Mouse (Mus musculus) kidney, postnatal 25 days (tissue): ENCODE measurements around the gene Tpm4.

Experiments
- DNase-seq, 2 experiments: peaks; one replicate each; pipeline ENCODE4 v3.0.0; 2021; ENCODE audit warnings: mixed read lengths in 2 of 2

Gene Tpm4

DNA sequence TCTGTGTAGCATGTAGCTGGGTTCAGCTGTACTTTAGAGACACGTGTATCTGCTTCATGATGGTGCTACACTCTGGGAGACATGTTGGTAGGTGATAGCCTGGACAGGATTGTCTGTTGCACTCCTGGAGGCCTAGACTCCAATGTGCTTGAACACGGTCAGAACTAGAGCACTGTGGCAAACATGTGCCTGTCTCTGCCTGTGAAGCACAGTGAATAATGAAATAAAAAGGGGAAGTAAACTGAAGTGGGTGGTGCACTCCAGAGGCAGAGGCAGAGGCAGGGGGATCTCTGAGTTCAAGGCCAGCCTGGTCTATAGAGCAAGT lies 55.4 kb downstream of the Tpm4 start:
- DNase-seq, result no peak

DNA sequence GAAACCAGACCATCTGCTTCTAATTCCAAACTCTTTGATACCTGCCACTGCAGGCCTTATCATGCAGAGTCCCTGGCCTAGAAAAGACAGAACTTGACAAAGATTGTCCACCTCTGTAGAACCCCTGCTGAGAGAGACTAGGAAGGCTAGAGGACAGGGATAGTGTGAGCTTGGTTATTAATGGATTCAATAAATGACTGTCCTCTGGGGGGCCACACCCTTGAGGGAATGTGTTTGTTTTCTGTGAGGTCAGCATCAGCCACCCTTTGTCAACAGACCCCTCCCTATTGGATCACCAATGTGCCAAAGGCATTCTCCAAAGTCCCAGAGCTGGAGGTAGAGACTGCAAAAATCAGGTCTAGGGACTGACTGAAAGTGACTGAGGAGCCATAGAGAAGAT lies 57.3 kb downstream of the Tpm4 start:
- DNase-seq, result no peak

DNA sequence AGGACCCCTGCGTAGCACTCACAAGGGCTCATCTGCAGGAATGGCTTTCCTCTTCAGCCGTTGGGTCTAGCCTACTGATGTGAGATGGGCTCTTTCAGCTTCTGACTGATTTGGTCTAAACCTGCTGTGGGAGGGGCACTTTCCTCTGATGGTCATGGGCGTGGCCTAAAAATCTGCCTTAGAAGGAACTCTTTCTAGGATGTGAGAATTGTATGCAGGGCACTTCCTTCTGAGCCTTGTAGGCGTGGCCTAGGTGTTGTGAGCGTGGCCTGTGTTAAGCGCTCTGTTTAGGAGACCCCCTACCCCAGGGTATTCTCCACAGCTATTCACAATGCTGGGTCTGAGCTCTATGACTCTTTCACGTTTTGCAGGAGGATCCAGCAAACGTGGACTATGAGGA lies 63.2 kb downstream of the Tpm4 start:
- no peak for DNase-seq
